Mouse (Mus musculus): ENCODE results near the gene Coro2b. TPM values are rescaled to one million over a fixed set of nuclear protein-coding genes. Genes with fewer than 3 reads are reported as not detected.

Gene Coro2b
- total RNA-seq, 2 experiments from 2014 or later, result 142 to 155 TPM

- DNase-seq (ENCODE audit: low spot score in 2 of 2), result no peak
- intact Hi-C loops (cut with DNase I), result no loop called here
These were observed 4.8 kb upstream of the Coro2b start for GRCm38 (mm10) chr9:62541606-62542005.

GRCm38 (mm10) chr9:62541182-62541581 is 4.3 kb upstream of the Coro2b start:
- DNase-seq (ENCODE audit: low spot score in 2 of 2), result peak in 1 of 2 experiments; percentile 84
- intact Hi-C loops (cut with DNase I), result no loop called here

- intact Hi-C loops (cut with DNase I), result no loop called here
These were observed 3.9 kb upstream of the Coro2b start for GRCm38 (mm10) chr9:62540736-62541135.

GRCm38 (mm10) chr9:62540166-62540565 is 3.3 kb upstream of the Coro2b start:
- intact Hi-C loops (cut with DNase I), result no loop called here
- DNase-seq (ENCODE audit: low spot score in 2 of 2), result no peak

More at GRCm38 (mm10) chr9:62540736-62541135, 3.9 kb upstream of the Coro2b start:
- DNase-seq (ENCODE audit: low spot score in 2 of 2), result peak; percentile 82 to 86

GRCm38 (mm10) chr9:62539251-62539711 is 2.4 kb upstream of the Coro2b start:
- intact Hi-C loops (cut with DNase I), result loop anchor here (5.0 kb wide), 1 partner anchor 47 kb away; no protein-coding TSS in a partner anchor

GRCm38 (mm10) chr9:62537941-62538340 is 1.1 kb upstream of the Coro2b start:
- intact Hi-C loops (cut with DNase I), result loop anchor here (5.0 kb wide), 1 partner anchor 46 kb away; no protein-coding TSS in a partner anchor

More at GRCm38 (mm10) chr9:62539251-62539711, 2.4 kb upstream of the Coro2b start:
- DNase-seq (ENCODE audit: low spot score in 2 of 2), result no peak

GRCm38 (mm10) chr9:62536119-62536654 is 657 bp downstream of the Coro2b start:
- intact Hi-C loops (cut with DNase I), result loop anchor here (5.0 kb wide), 1 partner anchor 44 kb away; no protein-coding TSS in a partner anchor
- peak; percentile 63 to 68 for DNase-seq (ENCODE audit: low spot score in 2 of 2)

More at GRCm38 (mm10) chr9:62537941-62538340, 1.1 kb upstream of the Coro2b start:
- DNase-seq (ENCODE audit: low spot score in 2 of 2), result no peak

- intact Hi-C loops (cut with DNase I), result loop anchor here (5.0 kb wide), 1 partner anchor 43 kb away; no protein-coding TSS in a partner anchor
- DNase-seq (ENCODE audit: low spot score in 2 of 2), result no peak
These were observed 1.3 kb downstream of the Coro2b start for GRCm38 (mm10) chr9:62535566-62535965.

GRCm38 (mm10) chr9:62534691-62535090 is 2.2 kb downstream of the Coro2b start:
- intact Hi-C loops (cut with DNase I), result loop anchor here (5.0 kb wide), 1 partner anchor 42 kb away; no protein-coding TSS in a partner anchor
- DNase-seq (ENCODE audit: low spot score in 2 of 2), result no peak

GRCm38 (mm10) chr9:62534158-62534557 is 2.7 kb downstream of the Coro2b start:
- DNase-seq (ENCODE audit: low spot score in 2 of 2), result no peak
- intact Hi-C loops (cut with DNase I), result no loop called here

GRCm38 (mm10) chr9:62532876-62533275 is 4.0 kb downstream of the Coro2b start:
- DNase-seq (ENCODE audit: low spot score in 2 of 2), result no peak
- intact Hi-C loops (cut with DNase I), result no loop called here

- DNase-seq (ENCODE audit: low spot score in 2 of 2), result peak; percentile 53 to 58
- intact Hi-C loops (cut with DNase I), result no loop called here
These were observed 5.2 kb downstream of the Coro2b start for GRCm38 (mm10) chr9:62531459-62532275.

- intact Hi-C loops (cut with DNase I), result no loop called here
- DNase-seq (ENCODE audit: low spot score in 2 of 2), result peak in 1 of 2 experiments; percentile 54
These were observed 8.3 kb downstream of the Coro2b start for GRCm38 (mm10) chr9:62528527-62528926.

GRCm38 (mm10) chr9:62526858-62527257 is 10.0 kb downstream of the Coro2b start:
- DNase-seq (ENCODE audit: low spot score in 2 of 2), result no peak
- intact Hi-C loops (cut with DNase I), result no loop called here

GRCm38 (mm10) chr9:62526451-62526850 is 10.4 kb downstream of the Coro2b start:
- peak; percentile 66 to 72 for DNase-seq (ENCODE audit: low spot score in 2 of 2)
- intact Hi-C loops (cut with DNase I), result no loop called here

GRCm38 (mm10) chr9:62524761-62525308 is 12.0 kb downstream of the Coro2b start:
- no peak for DNase-seq (ENCODE audit: low spot score in 2 of 2)
- intact Hi-C loops (cut with DNase I), result no loop called here

GRCm38 (mm10) chr9:62522791-62523471 is 13.9 kb downstream of the Coro2b start:
- intact Hi-C loops (cut with DNase I), result no loop called here
- no peak for DNase-seq (ENCODE audit: low spot score in 2 of 2)

GRCm38 (mm10) chr9:62522211-62522610 is 14.6 kb downstream of the Coro2b start:
- intact Hi-C loops (cut with DNase I), result no loop called here

GRCm38 (mm10) chr9:62521541-62521940 is 15.3 kb downstream of the Coro2b start:
- DNase-seq (ENCODE audit: low spot score in 2 of 2), result no peak
- intact Hi-C loops (cut with DNase I), result no loop called here

More at GRCm38 (mm10) chr9:62522211-62522610, 14.6 kb downstream of the Coro2b start:
- no peak for DNase-seq (ENCODE audit: low spot score in 2 of 2)

All from left cerebral cortex, postnatal 14 days (tissue).